Mouse (Mus musculus): Measurements from ENCODE around the gene Dnajb13.
"Not testable (repeated sequence)": the region's sequence is repeated elsewhere in the genome, so short reads cannot be mapped to it uniquely, and the experiment has no call there.

The Dnajb13 gene

GRCm38 (mm10) chr7:100488474-100489048 is 26.2 kb downstream of the Dnajb13 start:
- DNase-seq (ENCODE audit: low spot score in 2 of 2) = no peak

DNA sequence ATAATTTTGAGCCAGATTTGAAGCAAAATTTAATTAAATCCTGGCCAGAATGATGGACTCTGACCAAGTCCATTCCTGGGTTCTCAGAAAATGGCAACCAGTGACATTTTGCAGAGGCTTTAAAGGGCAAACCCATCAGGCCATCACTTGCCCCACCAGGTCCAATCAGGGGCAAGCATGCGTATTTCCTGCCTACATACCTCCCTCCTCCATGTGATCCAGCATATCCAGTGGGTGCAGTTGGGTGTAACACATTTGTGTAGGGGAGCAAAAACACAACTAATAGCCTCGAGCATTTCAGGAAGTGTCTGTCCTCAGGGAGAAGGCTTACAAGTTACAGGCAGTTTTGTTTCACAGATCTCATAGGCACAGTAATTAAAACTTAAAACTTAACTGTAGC is 27.5 kb downstream of the Dnajb13 start:
- DNase-seq (ENCODE audit: low spot score in 2 of 2) = no peak

DNA sequence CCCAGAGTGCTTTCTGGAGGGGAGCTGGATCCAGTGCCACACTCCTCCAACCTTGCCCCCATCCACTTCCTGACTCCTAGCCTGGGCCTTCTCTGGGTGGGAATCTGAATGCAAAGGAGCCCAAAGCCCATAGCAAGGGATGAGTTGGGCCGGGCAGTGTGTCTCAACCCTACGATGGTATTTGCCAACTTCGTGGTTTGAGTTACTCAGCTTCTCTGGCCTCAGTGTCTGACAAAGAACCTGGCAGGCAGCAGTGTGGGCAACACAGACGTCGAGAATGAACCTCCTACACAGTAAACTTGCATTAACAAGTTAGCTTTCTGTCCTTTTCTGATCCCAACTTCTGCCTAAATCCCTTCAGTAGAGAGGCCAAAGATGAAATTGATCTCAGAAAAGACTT is 30.3 kb downstream of the Dnajb13 start:
- no peak for DNase-seq (ENCODE audit: low spot score in 2 of 2)

- DNase-seq (ENCODE audit: low spot score in 2 of 2) = not testable (repeated sequence)
Measured at GRCm38 (mm10) chr7:100482046-100482445, 32.7 kb downstream of the Dnajb13 start.

GRCm38 (mm10) chr7:100480175-100480574 is 34.6 kb downstream of the Dnajb13 start:
- no peak for DNase-seq (ENCODE audit: low spot score in 2 of 2)

DNA sequence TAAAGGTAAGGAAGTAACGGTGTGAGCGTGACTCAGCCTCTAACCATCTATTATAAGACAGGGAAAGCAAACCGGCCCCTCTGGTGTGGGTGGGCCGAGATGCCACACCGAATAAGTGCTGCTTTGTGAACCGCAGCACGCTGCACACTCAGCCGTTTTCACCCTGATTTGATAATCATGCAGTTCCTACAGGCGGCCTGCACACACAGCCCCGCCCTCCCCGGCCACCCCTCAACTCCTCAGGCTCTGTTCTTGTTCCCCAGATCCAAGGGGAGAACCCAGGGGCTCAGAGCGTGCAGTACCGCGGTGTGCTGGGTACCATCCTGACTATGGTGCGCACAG is 35.0 kb downstream of the Dnajb13 start:
- no peak for DNase-seq (ENCODE audit: low spot score in 2 of 2)

DNA sequence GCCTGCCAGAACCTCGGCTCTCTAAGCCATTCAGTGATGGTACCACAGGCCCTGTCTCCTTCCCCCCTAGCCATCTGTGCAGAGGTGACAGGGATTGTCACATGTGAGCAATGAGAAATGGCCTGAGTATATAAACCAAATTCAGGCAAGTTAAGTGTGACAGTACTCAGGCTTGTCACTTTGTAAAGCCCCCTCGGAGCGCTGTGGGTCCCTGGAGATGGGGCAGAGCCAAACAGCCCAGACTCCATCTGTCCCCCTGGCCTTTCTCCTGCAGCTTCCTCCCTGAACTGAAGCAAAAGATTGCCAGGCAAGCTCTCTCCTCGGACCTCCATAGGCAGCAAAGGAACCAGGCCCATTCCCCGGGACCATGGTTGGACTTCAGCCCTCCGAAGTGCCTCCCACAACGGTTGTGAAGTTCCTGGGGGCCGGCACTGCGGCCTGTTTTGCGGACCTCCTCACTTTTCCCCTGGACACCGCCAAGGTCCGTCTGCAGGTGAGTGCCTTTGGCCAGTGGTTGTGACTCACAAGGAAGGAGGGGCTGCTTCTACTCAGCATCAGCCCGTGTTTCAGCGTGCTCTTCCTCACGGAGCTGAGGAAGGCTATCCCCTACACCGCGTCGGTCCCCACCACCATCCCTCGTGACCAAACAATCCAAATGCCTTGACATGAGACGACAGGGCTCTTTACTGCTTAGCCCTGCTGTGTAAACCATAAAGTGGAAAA is 35.5 kb downstream of the Dnajb13 start:
- no peak for DNase-seq (ENCODE audit: low spot score in 2 of 2)

GRCm38 (mm10) chr7:100474680-100475079 is 40.1 kb downstream of the Dnajb13 start:
- no peak for DNase-seq (ENCODE audit: low spot score in 2 of 2)

- DNase-seq (ENCODE audit: low spot score in 2 of 2) = no peak
Measured at GRCm38 (mm10) chr7:100473846-100474454, 40.8 kb downstream of the Dnajb13 start.

DNA sequence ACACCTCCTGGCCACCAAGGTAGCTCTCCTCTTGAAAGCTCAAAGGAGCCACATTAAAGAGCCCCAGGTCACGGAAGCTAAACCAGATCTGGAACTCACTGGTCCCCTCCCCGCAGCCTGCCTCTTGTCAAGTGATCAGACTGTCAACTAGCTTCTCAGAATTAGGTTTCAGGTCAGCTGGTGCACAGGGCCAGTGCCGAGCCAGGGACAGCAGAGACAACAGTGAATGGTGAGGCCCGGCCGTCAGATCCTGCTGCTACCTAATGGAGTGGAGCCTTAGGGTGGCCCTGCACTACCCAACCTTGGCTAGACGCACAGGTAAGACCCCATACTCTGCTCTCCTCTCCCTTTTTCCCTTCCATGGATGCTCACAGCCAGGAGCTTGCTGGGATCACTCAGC is 42.0 kb downstream of the Dnajb13 start, which contains the start of gene Ucp3:
Gene Ucp3, plus strand, starts transcription at position 214 of the 400 bp plus-strand sequence.
- DNase-seq (ENCODE audit: low spot score in 2 of 2) = no peak

GRCm38 (mm10) chr7:100471407-100471797 is 43.4 kb downstream of the Dnajb13 start:
- no peak for DNase-seq (ENCODE audit: low spot score in 2 of 2)

DNA sequence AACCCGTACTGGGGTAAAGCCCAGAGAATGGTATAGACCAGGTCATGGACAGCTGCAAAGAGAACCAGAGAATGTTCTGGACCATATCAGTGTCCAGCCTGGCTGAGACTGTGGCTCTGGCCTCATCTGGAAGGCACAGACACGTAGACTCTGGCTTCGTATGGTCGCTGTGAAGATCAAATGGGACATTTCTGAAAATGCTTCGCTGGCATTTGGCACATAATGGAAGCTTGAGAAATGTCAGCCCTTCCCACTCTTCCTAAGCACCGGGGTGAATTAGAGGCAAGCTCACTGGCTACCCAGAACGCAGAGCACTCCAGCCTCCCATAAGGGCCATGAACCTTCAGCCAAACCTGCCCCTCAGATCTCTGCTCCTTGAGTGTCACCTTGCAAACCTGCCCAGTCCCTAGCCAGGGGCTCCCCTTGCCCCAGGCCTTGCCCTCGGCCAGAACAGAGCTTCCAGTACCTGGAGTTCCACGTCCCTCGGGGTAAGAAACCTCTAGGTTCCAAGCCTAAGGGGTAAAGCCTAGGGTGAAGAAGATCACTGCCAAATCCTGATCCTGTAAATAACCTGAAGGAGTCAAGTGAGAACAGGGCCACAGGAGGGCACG is 43.9 kb downstream of the Dnajb13 start:
- DNase-seq (ENCODE audit: low spot score in 2 of 2) = no peak

GRCm38 (mm10) chr7:100469502-100469901 is 45.3 kb downstream of the Dnajb13 start:
- no peak for DNase-seq (ENCODE audit: low spot score in 2 of 2)

GRCm38 (mm10) chr7:100468761-100469160 is 46.0 kb downstream of the Dnajb13 start:
- no peak for DNase-seq (ENCODE audit: low spot score in 2 of 2)

- peak; percentile 59 to 67 for DNase-seq (ENCODE audit: low spot score in 2 of 2)
Measured at GRCm38 (mm10) chr7:100466781-100467510, 47.8 kb downstream of the Dnajb13 start.

DNA sequence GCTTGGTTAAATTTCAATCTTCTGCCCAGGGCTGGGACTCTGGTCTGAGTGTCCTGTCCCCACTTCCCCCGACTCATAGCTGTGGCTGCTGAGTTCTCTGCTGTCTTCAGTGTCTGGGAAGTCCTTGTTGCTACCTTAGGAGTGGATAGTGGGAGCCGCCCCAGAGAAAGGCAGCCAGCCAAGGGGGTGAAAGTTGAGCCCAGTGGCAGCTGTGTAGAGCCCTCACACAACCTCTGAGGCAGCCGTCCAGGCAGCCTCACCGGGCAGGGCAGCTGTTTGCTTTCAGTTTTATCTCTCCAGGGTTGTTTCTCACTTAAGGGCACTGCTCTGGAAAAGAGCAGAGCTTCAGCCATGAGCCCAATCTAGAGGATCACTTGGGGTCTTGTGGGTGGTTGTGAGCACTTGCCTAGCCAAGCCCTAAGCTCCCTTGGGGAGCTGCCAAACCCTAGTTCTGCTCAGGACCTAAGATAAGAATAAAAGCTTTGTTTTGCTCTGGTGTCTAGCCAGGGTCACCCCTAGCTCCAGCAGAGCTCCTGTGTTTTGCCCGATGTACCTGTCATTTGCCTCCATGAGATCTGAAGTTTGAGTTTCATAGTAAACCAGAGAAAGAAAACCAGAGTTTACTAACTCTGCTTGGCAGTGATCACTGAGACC is 49.0 kb downstream of the Dnajb13 start:
- DNase-seq (ENCODE audit: low spot score in 2 of 2) = peak; percentile 52 to 64

DNA sequence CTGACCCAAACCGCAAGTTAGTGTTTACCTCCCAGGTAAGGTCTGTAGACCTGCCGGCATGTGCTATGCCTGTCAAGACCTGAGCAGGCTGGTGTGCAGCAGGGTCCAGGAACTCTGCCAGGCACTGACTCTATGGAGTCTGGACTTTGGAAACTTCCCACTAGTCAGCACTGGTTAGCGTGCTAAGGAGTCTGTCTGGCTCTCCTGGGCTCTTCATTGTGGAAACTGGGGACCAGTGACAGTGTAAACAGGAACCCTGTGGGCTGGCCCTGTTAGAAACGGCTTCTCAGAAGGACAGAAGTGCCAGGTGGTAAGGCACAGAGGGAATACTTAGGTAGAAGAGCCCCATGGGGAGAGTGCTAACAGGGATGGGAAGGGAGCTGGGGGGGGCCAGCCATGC is 49.5 kb downstream of the Dnajb13 start:
- DNase-seq (ENCODE audit: low spot score in 2 of 2) = no peak

DNA sequence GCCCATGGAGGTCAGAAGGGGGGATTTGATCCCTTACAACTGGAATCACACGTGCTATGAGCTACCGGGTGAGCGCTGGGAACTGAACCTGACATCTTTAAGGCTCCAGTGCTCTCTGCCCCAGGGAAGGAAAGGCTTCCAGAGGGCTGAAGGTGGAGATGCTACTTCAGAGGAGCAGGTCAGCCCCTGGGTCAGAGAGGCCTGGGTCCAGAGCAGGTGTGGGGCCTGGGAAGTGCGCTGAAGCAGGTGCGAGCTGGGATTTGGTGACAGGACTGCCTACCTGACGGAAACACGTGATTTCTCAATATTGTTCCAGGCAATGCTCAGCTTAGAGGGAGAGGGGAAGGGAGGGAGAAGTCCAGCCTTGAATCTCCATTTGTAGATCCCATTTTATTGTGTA is 50.5 kb downstream of the Dnajb13 start:
- no peak for DNase-seq (ENCODE audit: low spot score in 2 of 2)

GRCm38 (mm10) chr7:100463757-100464156 is 51.0 kb downstream of the Dnajb13 start:
- DNase-seq (ENCODE audit: low spot score in 2 of 2) = no peak

DNA sequence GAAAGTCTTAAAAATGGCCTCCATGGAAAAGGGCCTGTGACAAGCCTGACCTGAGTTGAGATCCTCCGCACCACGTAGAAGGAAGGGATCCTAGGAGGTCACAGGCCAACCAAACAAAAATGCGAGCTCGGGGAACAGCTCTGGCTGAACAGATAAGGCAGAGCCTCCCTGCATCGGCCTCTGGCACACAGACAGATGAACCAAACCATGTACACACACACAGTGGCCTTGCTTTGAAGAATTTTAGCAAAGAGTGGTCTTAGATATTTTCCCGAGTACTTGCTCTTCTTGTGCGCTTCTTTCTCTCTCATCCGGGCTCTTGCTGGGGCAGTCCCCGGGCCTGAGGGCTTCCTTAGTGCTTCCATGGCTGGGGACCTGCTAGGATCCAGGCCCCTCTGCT is 51.6 kb downstream of the Dnajb13 start:
- DNase-seq (ENCODE audit: low spot score in 2 of 2) = peak; percentile 43 to 47

- no peak for DNase-seq (ENCODE audit: low spot score in 2 of 2)
Measured at GRCm38 (mm10) chr7:100461621-100462151, 53.1 kb downstream of the Dnajb13 start.
